Mouse (Mus musculus): ENCODE data around the gene Idua.

DNA sequence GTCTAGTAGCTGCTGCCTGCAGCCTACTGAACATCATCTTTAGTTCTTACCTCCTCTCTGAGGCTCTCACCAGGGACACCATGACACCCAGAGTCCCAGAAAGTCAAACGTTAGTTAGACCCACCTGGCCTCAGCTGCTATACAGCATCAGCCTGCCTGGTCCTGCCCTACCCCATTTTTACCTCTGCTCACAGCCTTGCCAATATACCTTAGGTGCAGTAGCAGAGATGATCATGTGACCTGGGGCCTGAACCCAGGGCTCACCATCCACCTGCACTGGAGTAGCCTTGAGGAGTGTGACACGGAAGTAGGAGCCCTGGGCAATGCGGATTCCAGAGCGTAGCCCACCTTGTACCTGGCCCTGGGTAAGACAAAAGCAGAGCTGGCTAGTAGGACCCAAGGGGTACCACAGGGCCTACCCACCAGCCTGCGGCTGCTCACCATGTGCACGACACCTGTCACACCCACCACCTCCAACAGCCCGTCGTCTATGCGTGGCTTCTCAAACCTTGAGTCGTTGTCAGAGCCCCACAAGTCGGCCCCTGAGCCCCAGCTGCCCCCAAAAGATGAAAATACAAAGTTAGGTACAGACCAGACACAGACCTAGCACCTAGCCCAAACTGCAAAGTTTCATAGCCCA is 11.1 kb upstream of the Idua start:
- no peak for TF ChIP-seq POLR2A (IDR thresholded peaks at IDR 0.05; ENCODE audit: borderline replicate concordance, low read depth, low read length)
- TF ChIP-seq CTCF (IDR thresholded peaks at IDR 0.05; ENCODE audit: low read depth, low read length): no peak

All from bone marrow macrophage, adult 2 months (primary cell).